Mouse (Mus musculus) hindbrain, embryonic 16.5 days (tissue): ENCODE data around the gene Guca2b. TPM values are rescaled to one million over a fixed set of nuclear protein-coding genes. Genes with fewer than 3 reads are reported as not detected.

Experiments used
- ATAC-seq: fragments of 200-750 bp; cut with Nextera tagmentation; 2 replicates; pipeline ENCODE4 v1.8.0; 2017; ENCODE audit warnings: moderate TSS enrichment, moderate library complexity
- H3K27ac ChIP-seq: fragments of 300-500 bp; sonication (generic); 2 replicates; pipeline ENCODE4 v1.5.1; 2014; ENCODE audit warnings: low read depth, mild to moderate bottlenecking, control low read depth, low read length, moderate library complexity
- H3K27me3 ChIP-seq: fragments of 300-500 bp; sonication (generic); replicated peaks from 2 replicates; pipeline ENCODE4 v1.6.1; 2014; ENCODE audit warnings: low read length; ENCODE audit not compliant: control insufficient read depth, insufficient read depth
- H3K36me3 ChIP-seq: fragments of 300-500 bp; sonication (generic); 2 replicates; pipeline ENCODE4 v1.6.1; 2014; ENCODE audit warnings: mild to moderate bottlenecking, low read length, moderate library complexity, mixed read lengths; ENCODE audit not compliant: control insufficient read depth, insufficient read depth
- H3K4me1 ChIP-seq: fragments of 300-500 bp; sonication (generic); 2 replicates; pipeline ENCODE4 v1.6.1; 2014; ENCODE audit warnings: low read depth, low read length; ENCODE audit not compliant: control insufficient read depth, insufficient read depth
- H3K4me2 ChIP-seq: fragments of 300-500 bp; sonication (generic); 2 replicates; pipeline ENCODE4 v1.6.1; 2014; ENCODE audit warnings: mild to moderate bottlenecking, low read length, control low read depth, moderate library complexity
- H3K4me3 ChIP-seq: fragments of 300-500 bp; sonication (generic); 2 replicates; pipeline ENCODE4 v1.5.1; 2014; ENCODE audit warnings: mild to moderate bottlenecking, low read length, control low read depth, moderate library complexity
- H3K9ac ChIP-seq: fragments of 300-500 bp; sonication (generic); 2 replicates; pipeline ENCODE4 v1.6.1; 2014; ENCODE audit warnings: low read depth, mild to moderate bottlenecking, control low read depth, low read length, moderate library complexity
- H3K9me3 ChIP-seq: fragments of 300-500 bp; sonication (generic); 2 replicates; pipeline ENCODE4 v1.6.1; 2014; ENCODE audit warnings: mild to moderate bottlenecking, low read length, moderate library complexity; ENCODE audit not compliant: control insufficient read depth
- WGBS: fragments of 180-500 bp; shearing (Covaris S2); extraction: QIAGEN DNeasy Blood & Tissue Kit; methylation state at CpG from one replicate; pipeline ENCODE4 v1.1.7; 2014; 5-methylcytosine and 5-hydroxymethylcytosine counted together
- polyA plus RNA-seq: library from polyadenylated mRNA; unstranded; fragments of >200 nt; fragmentation: Nextera tagmentation; extraction: Ambion mirVana; gene quantifications from 2 replicates; pipeline ENCODE4 v1.2.1, GENCODE M21; 2015

The Guca2b gene
- polyA plus RNA-seq, 1 experiment from 2014 or later: not detected

DNA sequence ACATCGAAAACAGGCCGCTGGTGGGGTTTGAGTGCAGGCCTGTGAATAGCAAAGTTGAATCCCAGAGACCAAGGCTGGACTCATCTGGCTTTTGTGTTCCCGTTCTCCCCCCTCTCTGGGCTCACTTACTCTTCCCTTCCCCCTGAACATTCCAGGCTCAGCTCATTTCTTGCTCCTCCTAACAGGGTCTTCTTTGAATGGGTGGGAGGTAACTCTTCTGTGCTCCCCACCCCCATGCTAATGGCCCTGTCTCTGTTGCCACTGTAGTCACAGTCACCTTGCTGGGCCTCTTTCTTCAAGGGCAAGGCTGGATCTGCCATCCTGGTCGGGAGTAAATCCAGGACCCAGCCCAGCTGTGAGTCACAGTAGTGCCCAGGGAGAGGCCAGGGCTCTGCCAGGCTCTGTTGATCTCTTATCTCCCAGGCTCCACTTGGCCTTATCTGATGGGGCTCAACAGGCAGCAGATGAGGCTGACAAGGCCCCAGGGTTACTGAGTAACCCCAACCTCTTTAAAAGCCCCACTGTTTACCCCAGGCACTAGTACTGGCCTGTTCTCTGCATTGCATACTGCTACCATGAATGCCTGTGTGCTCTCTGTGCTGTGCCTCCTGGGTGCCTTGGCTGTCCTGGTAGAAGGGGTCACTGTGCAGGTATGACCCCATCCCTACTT lies 21.4 kb downstream of the Guca2b start, which contains the start of gene Guca2a:
TSS of gene Guca2a (plus strand) at position 529 of the 670 bp plus-strand sequence.
- Histone ChIP-seq H3K36me3 (no peaks in the 10 kb centered on the region), H3K4me3 (no peak within 1 kb of the TSS), H3K27me3 (no peaks in the 10 kb centered on the region), H3K9me3 (no peaks in the 10 kb centered on the region), H3K9ac (no peak within 1 kb of the TSS), H3K27ac (no peak within 1 kb of the TSS), H3K4me2 (no peak within 1 kb of the TSS), H3K4me1 (0 out of 2 replicates have a peak, but pooled peaks cover 4% of the 10 kb centered on the region)
- 76% methylated on average over 4 of the region's 4 CpGs for WGBS
- no peak for ATAC-seq

DNA sequence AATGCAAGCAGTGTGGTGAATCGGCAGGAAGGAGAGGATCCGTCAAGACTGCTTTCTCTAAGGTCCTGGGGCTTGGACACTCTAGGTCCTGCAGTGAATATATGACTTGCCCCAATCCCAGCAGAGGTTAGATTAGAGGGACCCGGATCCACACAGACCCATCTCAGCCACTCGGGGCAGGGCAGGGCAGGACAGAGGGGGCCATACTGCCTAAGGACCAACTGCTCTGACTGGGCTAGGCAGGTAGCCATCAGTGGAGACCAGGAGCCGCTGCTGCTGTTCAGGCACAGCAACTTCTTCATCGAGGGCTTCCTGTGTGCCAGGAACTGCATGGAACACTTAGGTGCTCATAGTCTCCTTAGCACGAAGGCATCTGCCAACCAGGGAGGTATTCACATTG lies 22.0 kb downstream of the Guca2b start:
- 88% methylated on average over 7 of the region's 7 CpGs for WGBS
- Histone ChIP-seq H3K27ac (no peak overlapping the region), H3K36me3 (no peaks in the 10 kb centered on the region), H3K9me3 (no peaks in the 10 kb centered on the region), H3K9ac (no peak overlapping the region), H3K4me1 (0 out of 2 replicates have a peak, but pooled peaks cover 4% of the 10 kb centered on the region), H3K27me3 (no peaks in the 10 kb centered on the region), H3K4me3 (no peak overlapping the region), H3K4me2 (no peak overlapping the region)
- ATAC-seq: no peak

- Histone ChIP-seq H3K4me2 (no peak overlapping the region), H3K27me3 (no peaks in the 10 kb centered on the region), H3K36me3 (no peaks in the 10 kb centered on the region), H3K9ac (no peak overlapping the region), H3K4me1 (peaks cover 9% of the 10 kb centered on the region; the same call in 1 of the 2 replicates), H3K27ac (no peak overlapping the region), H3K4me3 (no peak overlapping the region), H3K9me3 (no peaks in the 10 kb centered on the region)
- 87% methylated on average over 8 of the region's 8 CpGs for WGBS
- no peak for ATAC-seq
These were observed 23.1 kb downstream of the Guca2b start for GRCm38 (mm10) chr4:119635686-119636085.

- WGBS: 70% methylated on average over 6 of the region's 6 CpGs
- no peaks in the 10 kb centered on the region for H3K27me3 ChIP-seq
- no peak overlapping the region for H3K9ac ChIP-seq
- H3K4me2 ChIP-seq: no peak overlapping the region
- H3K4me1 ChIP-seq: peaks cover 9% of the 10 kb centered on the region; the same call in 1 of the 2 replicates
- H3K36me3 ChIP-seq: no peaks in the 10 kb centered on the region
- no peak overlapping the region for H3K27ac ChIP-seq
- 0 out of 2 replicates have a peak, but pooled peaks have one; percentile 16 for ATAC-seq
- H3K4me3 ChIP-seq: no peak overlapping the region
- no peaks in the 10 kb centered on the region for H3K9me3 ChIP-seq
These were observed 23.7 kb downstream of the Guca2b start for GRCm38 (mm10) chr4:119634908-119635660.

GRCm38 (mm10) chr4:119633948-119634347 lies 24.8 kb downstream of the Guca2b start:
- no peak overlapping the region for H3K27ac ChIP-seq
- no peak overlapping the region for H3K9ac ChIP-seq
- no peak overlapping the region for H3K4me2 ChIP-seq
- WGBS: 89% methylated on average over 3 of the region's 3 CpGs
- no peak overlapping the region for H3K4me3 ChIP-seq
- no peak for ATAC-seq
- H3K4me1 ChIP-seq: peaks cover 9% of the 10 kb centered on the region; the same call in 1 of the 2 replicates
- no peaks in the 10 kb centered on the region for H3K9me3 ChIP-seq
- peaks cover 4% of the 10 kb centered on the region; the same call in 1 of the 2 replicates for H3K36me3 ChIP-seq
- no peaks in the 10 kb centered on the region for H3K27me3 ChIP-seq

- Histone ChIP-seq H3K9ac (no peak overlapping the region), H3K9me3 (no peaks in the 10 kb centered on the region), H3K36me3 (peaks cover 4% of the 10 kb centered on the region; the same call in 1 of the 2 replicates), H3K4me2 (no peak overlapping the region), H3K4me3 (no peak overlapping the region), H3K27me3 (no peaks in the 10 kb centered on the region), H3K27ac (no peak overlapping the region), H3K4me1 (peaks cover 9% of the 10 kb centered on the region; the same call in 1 of the 2 replicates)
- WGBS: 27% methylated on average over 7 of the region's 7 CpGs
- peak; percentile 24; the same call in 1 of the 2 replicates for ATAC-seq
These were observed 25.4 kb downstream of the Guca2b start for GRCm38 (mm10) chr4:119633342-119633741.

DNA sequence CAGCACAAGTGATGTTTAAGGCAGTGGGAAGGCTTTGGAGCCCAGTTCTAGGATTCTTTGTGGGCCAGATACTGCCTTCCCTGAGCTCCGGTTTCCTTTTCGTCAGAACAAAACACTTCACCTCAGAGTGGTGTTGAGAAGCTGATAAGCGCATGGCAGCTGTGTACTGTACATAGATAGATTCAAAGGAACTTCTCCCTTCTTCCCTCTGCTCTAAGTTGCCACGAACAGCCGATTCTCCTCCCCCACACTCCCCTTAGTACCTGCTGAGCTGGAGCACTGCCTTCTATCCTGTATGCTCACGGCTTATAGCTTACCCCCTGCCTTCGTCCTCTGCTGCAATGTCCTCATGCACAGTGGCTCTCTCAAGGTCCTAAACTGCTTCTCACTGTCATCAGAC lies 26.0 kb downstream of the Guca2b start:
- Histone ChIP-seq H3K4me1 (peaks cover 9% of the 10 kb centered on the region; the same call in 1 of the 2 replicates), H3K9ac (no peak overlapping the region), H3K4me3 (no peak overlapping the region), H3K36me3 (peaks cover 4% of the 10 kb centered on the region; the same call in 1 of the 2 replicates), H3K4me2 (no peak overlapping the region), H3K9me3 (no peaks in the 10 kb centered on the region), H3K27me3 (no peaks in the 10 kb centered on the region), H3K27ac (no peak overlapping the region)
- no peak for ATAC-seq
- whole genome bisulfite sequencing: 54% methylated on average over 7 of the region's 7 CpGs

GRCm38 (mm10) chr4:119631115-119631919 lies 27.4 kb downstream of the Guca2b start:
- no peak overlapping the region for H3K4me2 ChIP-seq
- peaks cover 4% of the 10 kb centered on the region; the same call in 1 of the 2 replicates for H3K36me3 ChIP-seq
- peak; percentile 48 for ATAC-seq
- WGBS: 74% methylated on average over 11 of the region's 11 CpGs
- H3K9ac ChIP-seq: no peak overlapping the region; the same call in 1 of the 2 replicates
- H3K27me3 ChIP-seq: no peaks in the 10 kb centered on the region
- no peaks in the 10 kb centered on the region for H3K9me3 ChIP-seq
- no peak overlapping the region for H3K4me3 ChIP-seq
- no peak overlapping the region for H3K27ac ChIP-seq
- H3K4me1 ChIP-seq: peaks cover 9% of the 10 kb centered on the region; the same call in 1 of the 2 replicates
